Mouse (Mus musculus): Measurements from ENCODE around the gene Rabgap1l.

DNA sequence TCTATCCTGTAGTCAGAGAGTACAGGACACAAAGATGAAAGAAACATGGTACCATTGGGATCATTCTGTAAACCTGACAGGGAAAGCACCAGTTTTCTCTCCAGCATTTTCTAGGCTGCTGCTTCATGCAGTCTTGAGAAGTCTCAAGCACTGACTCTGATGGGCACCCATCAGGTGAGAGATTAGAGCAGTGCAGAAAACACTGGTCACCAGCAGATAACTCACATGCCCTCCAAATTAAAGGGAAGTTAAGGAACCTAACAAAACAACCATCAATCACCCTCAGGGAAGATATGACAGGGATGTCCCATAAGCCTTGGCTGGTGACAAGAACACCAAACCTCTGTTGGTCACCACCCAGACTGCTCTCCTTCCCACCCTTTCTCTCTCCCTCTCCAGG, 285.2 kb downstream of the Rabgap1l start:
- TF ChIP-seq CTCF (IDR thresholded peaks at IDR 0.05; ENCODE audit: control insufficient read depth, insufficient read depth, insufficient replicate concordance, low read depth, low read length): no peak
- no peak for TF ChIP-seq POLR2A (IDR thresholded peaks at IDR 0.05; ENCODE audit: control insufficient read depth, low read depth, low read length)
